ENCODE assay signal across 15 mouse cellular contexts in genomic region chr13:5737214-5737613, GRCm38 (mm10).
"Had no signal": no experiment of that assay in that cellular context is flagged by ENCODE, and none has a peak within 500 bp of the region (broad histone marks: within the 10 kb centered on the region; RNA-seq: fewer than 3 reads in every experiment).

No protein-coding gene starts in this region.

- H3K4me1 ChIP-seq: liver, embryonic 12.5 days; midbrain, embryonic 13.5 days; midbrain, embryonic 15.5 days had no signal

- H3K9ac ChIP-seq: liver, embryonic 12.5 days; liver, embryonic 14.5 days; lung, embryonic 14.5 days; midbrain, embryonic 13.5 days; midbrain, embryonic 15.5 days had no signal

- H3K36me3 ChIP-seq: liver, embryonic 12.5 days; midbrain, embryonic 13.5 days; midbrain, embryonic 15.5 days had no signal

- H3K4me2 ChIP-seq: liver, embryonic 12.5 days; lung, embryonic 14.5 days; midbrain, embryonic 13.5 days; midbrain, embryonic 15.5 days had no signal

- H3K27me3 ChIP-seq: liver, embryonic 12.5 days; megakaryocyte, embryonic 14.5 days; midbrain, embryonic 13.5 days; midbrain, embryonic 15.5 days had no signal

- ATAC-seq: midbrain, embryonic 13.5 days; midbrain, embryonic 15.5 days had no signal

- DNase-seq: lung, adult 18-20 months; lung, embryonic 14.5 days; lung, postnatal 10 days; right cerebral cortex, postnatal 14 days; right cerebral cortex, postnatal 4 days; spleen, adult 18-20 months; thymus, adult 18-20 months; thymus, postnatal 14 days; thymus, postnatal 36 days had no signal

- H3K9me3 ChIP-seq: liver, embryonic 12.5 days; megakaryocyte, embryonic 14.5 days; midbrain, embryonic 13.5 days; midbrain, embryonic 15.5 days had no signal

- H3K4me3 ChIP-seq: liver, embryonic 12.5 days; megakaryocyte, embryonic 14.5 days; midbrain, embryonic 13.5 days; midbrain, embryonic 15.5 days had no signal

- H3K27ac ChIP-seq: liver, embryonic 12.5 days; liver, embryonic 14.5 days; macrophage; midbrain, embryonic 13.5 days; midbrain, embryonic 15.5 days had no signal
